Mouse (Mus musculus): ENCODE data around the gene Catip. TPM values are rescaled to one million over a fixed set of nuclear protein-coding genes. Genes with fewer than 3 reads are reported as not detected.
A peak's percentile ranks its signal among the peaks of the same experiment; 100 is the strongest.

The Catip gene
- polyA plus RNA-seq, 1 experiment = 4.6 TPM

DNA sequence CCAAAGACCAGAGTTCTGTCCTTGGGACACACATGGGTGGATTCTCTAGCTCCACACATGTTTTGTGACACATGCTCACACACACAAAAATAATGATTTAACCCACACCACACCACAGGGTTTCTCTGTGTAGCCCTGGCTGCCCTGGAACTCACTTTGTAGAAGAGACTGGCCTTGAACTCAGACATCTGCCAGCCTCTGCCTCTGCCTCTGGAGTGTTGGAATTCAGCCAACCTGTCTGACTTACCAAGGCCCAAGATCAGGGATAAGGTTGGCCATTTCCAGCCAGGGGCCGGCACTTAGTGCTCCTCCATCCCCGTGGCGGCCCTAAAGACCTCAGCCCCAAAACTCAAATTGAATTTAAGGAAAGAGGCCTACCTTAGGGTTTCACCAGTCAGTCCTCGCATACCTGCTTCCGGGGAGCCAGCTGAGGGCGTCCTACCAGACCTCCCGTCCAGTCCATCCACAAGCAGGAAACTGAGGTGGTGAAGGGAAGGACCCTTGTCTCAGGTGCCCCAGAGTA lies 26.6 kb downstream of the Catip start:
- Histone ChIP-seq H3K4me3 (ENCODE audit: insufficient read depth, low read length) (no peak overlapping the region), H3K4me1 (ENCODE audit: control insufficient read depth, insufficient read depth, low read length) (no peaks in the 10 kb centered on the region), H3K27ac (ENCODE audit: insufficient read depth, low read length) (no peak overlapping the region)
- no peak for TF ChIP-seq POLR2A (IDR thresholded peaks at IDR 0.05; ENCODE audit: extremely low read depth, insufficient read depth, low read length)
- no peak for TF ChIP-seq CTCF (IDR thresholded peaks at IDR 0.05; ENCODE audit: extremely low read depth, insufficient read depth, low read length)

- no peak overlapping the region for H3K4me3 ChIP-seq (ENCODE audit: insufficient read depth, low read length)
- H3K27ac ChIP-seq (ENCODE audit: insufficient read depth, low read length) = no peak overlapping the region
- TF ChIP-seq CTCF (IDR thresholded peaks at IDR 0.05; ENCODE audit: extremely low read depth, insufficient read depth, low read length) (no peak), POLR2A (IDR thresholded peaks at IDR 0.05; ENCODE audit: extremely low read depth, insufficient read depth, low read length) (no peak)
- H3K4me1 ChIP-seq (ENCODE audit: control insufficient read depth, insufficient read depth, low read length) = no peaks in the 10 kb centered on the region
These were observed 28.0 kb downstream of the Catip start for GRCm38 (mm10) chr1:74389831-74390286.

- Histone ChIP-seq H3K27ac (ENCODE audit: insufficient read depth, low read length) (no peak overlapping the region), H3K4me1 (ENCODE audit: control insufficient read depth, insufficient read depth, low read length) (no peaks in the 10 kb centered on the region), H3K4me3 (ENCODE audit: insufficient read depth, low read length) (no peak overlapping the region; the same call in 1 of the 2 replicates)
- TF ChIP-seq CTCF (IDR thresholded peaks at IDR 0.05; ENCODE audit: extremely low read depth, insufficient read depth, low read length) (peak; percentile 50), POLR2A (IDR thresholded peaks at IDR 0.05; ENCODE audit: extremely low read depth, insufficient read depth, low read length) (no peak)
These were observed 28.5 kb downstream of the Catip start for GRCm38 (mm10) chr1:74390287-74390906.

DNA sequence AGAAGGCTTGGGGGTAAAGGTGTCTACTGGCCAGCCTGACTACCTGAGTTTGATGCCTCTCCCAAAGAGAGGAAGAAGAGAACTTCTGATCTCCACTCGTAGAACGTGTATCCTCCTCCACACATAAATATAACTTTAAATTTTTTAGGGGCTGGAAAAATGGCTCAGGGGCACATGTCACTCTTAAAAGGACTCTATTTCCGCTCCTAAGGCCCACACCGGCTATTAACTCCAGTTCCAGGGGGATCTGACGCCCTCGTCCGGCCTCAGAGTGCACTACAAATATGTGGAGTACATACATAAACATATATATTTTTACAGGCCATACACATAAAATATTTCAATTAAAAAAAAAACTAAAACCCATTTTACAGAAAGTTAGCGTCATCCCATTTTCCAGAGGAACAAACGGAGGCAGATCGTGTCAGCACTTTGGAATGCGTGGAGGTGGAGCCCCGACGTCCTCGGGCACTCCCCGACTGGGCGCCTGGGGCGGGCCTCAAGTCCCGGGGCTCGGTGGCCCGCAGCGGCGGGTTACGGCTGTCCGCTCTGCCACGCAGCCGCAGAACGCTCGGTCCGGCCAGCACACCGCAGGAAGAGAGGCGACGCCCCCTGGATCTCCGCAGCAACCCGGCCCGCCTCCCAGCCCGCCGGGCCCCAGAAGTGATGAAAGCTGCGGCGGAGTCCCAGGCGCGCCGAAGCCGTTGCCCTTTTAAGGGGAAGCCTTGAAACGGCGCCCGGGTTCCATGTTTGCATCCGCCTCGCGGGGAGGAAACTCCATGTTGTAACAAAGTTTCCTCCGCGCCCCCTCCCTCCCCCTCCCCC lies 29.2 kb downstream of the Catip start, which contains the start of gene Ctdsp1:
TSS of gene Ctdsp1 (plus strand) at position 586 of the 825 bp plus-strand sequence.
- TF ChIP-seq CTCF (IDR thresholded peaks at IDR 0.05; ENCODE audit: extremely low read depth, insufficient read depth, low read length) = no peak
- TF ChIP-seq POLR2A (IDR thresholded peaks at IDR 0.05; ENCODE audit: extremely low read depth, insufficient read depth, low read length) = no peak
- Histone ChIP-seq H3K27ac (ENCODE audit: insufficient read depth, low read length) (peak within 1 kb of the TSS; percentile 91), H3K4me1 (ENCODE audit: control insufficient read depth, insufficient read depth, low read length) (no peaks in the 10 kb centered on the region), H3K4me3 (ENCODE audit: insufficient read depth, low read length) (peak within 1 kb of the TSS; percentile 64)

GRCm38 (mm10) chr1:74391844-74392441 lies 30.0 kb downstream of the Catip start:
- Histone ChIP-seq H3K4me1 (ENCODE audit: control insufficient read depth, insufficient read depth, low read length) (no peaks in the 10 kb centered on the region), H3K4me3 (ENCODE audit: insufficient read depth, low read length) (peak overlapping the region; percentile 64), H3K27ac (ENCODE audit: insufficient read depth, low read length) (peak overlapping the region; percentile 91)
- TF ChIP-seq CTCF (IDR thresholded peaks at IDR 0.05; ENCODE audit: extremely low read depth, insufficient read depth, low read length) (no peak), POLR2A (IDR thresholded peaks at IDR 0.05; ENCODE audit: extremely low read depth, insufficient read depth, low read length) (no peak)

DNA sequence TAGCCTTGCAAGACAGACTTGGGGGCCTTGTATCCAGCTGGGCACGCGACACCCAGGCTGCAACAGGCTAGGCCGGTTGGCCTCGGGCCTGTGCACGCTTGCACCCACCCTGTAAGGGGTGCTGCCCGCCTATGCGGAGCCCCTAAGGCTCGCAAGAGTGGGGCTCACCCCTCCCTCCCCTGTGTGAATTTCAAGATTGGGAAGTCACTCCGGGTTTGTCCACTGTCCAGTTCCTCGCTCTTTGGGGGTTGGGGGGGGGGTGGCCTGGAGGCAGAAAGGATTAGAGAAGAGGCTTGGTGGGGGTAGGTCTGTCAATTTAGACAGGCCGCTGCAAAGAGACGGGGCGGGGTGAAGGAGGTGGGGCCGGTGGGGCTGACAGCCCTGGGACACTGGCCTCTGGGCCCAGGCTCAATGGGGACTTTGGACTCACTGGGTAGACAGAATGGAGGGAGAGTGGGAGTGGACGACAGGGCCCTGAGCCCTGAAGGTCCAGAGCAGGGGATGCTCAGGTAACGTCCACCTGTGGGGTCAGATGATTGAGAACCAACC lies 30.6 kb downstream of the Catip start:
- Histone ChIP-seq H3K27ac (ENCODE audit: insufficient read depth, low read length) (peak overlapping the region; percentile 91), H3K4me1 (ENCODE audit: control insufficient read depth, insufficient read depth, low read length) (no peaks in the 10 kb centered on the region), H3K4me3 (ENCODE audit: insufficient read depth, low read length) (peak overlapping the region; percentile 64)
- no peak for TF ChIP-seq CTCF (IDR thresholded peaks at IDR 0.05; ENCODE audit: extremely low read depth, insufficient read depth, low read length)
- no peak for TF ChIP-seq POLR2A (IDR thresholded peaks at IDR 0.05; ENCODE audit: extremely low read depth, insufficient read depth, low read length)

- no peak for TF ChIP-seq POLR2A (IDR thresholded peaks at IDR 0.05; ENCODE audit: extremely low read depth, insufficient read depth, low read length)
- TF ChIP-seq CTCF (IDR thresholded peaks at IDR 0.05; ENCODE audit: extremely low read depth, insufficient read depth, low read length) = no peak
- Histone ChIP-seq H3K27ac (ENCODE audit: insufficient read depth, low read length) (no peak overlapping the region), H3K4me1 (ENCODE audit: control insufficient read depth, insufficient read depth, low read length) (0 out of 2 replicates have a peak, but pooled peaks cover 2% of the 10 kb centered on the region), H3K4me3 (ENCODE audit: insufficient read depth, low read length) (no peak overlapping the region; the same call in 1 of the 2 replicates)
These were observed 31.1 kb downstream of the Catip start for GRCm38 (mm10) chr1:74393010-74393409.

DNA sequence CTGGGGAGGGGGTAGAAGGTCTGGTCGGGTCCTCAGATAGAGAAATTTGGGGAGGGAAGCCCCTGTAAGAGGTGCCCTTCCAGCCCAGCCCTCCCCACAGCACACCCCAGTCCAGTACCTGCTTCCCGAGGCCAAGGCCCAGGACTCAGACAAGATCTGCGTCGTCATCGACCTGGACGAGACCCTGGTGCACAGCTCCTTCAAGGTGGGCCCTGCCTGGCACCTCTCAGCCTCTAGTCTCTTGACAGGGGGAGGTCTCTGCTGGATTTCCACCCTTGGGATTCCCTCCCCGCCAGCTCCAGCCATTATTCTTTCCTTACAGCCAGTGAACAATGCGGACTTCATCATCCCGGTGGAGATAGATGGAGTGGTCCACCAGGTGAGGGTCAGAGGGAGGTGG lies 31.8 kb downstream of the Catip start:
- TF ChIP-seq POLR2A (IDR thresholded peaks at IDR 0.05; ENCODE audit: extremely low read depth, insufficient read depth, low read length) = no peak
- TF ChIP-seq CTCF (IDR thresholded peaks at IDR 0.05; ENCODE audit: extremely low read depth, insufficient read depth, low read length) = no peak
- 0 out of 2 replicates have a peak, but pooled peaks cover 2% of the 10 kb centered on the region for H3K4me1 ChIP-seq (ENCODE audit: control insufficient read depth, insufficient read depth, low read length)
- H3K27ac ChIP-seq (ENCODE audit: insufficient read depth, low read length) = no peak overlapping the region
- no peak overlapping the region for H3K4me3 ChIP-seq (ENCODE audit: insufficient read depth, low read length)

DNA sequence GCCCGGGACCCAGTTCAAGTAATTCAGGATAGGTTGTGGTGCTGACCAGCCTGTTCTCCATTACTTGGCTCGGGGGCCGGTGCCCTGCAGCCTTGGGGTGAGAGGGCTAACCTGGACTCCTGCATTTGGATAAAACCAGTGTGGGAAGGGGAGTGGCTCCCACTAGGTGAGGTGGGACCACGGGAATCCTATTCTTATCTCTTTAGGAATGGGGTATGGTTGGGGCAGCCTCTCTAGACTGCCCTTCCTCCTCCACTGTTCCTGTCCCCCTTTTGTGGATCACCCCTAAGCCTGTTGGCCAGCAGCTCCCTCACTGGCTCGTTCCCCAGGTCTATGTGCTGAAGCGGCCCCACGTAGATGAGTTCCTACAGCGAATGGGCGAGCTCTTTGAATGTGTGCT lies 32.4 kb downstream of the Catip start:
- H3K27ac ChIP-seq (ENCODE audit: insufficient read depth, low read length) = no peak overlapping the region
- H3K4me1 ChIP-seq (ENCODE audit: control insufficient read depth, insufficient read depth, low read length) = 0 out of 2 replicates have a peak, but pooled peaks cover 2% of the 10 kb centered on the region
- no peak for TF ChIP-seq CTCF (IDR thresholded peaks at IDR 0.05; ENCODE audit: extremely low read depth, insufficient read depth, low read length)
- TF ChIP-seq POLR2A (IDR thresholded peaks at IDR 0.05; ENCODE audit: extremely low read depth, insufficient read depth, low read length) = no peak
- no peak overlapping the region for H3K4me3 ChIP-seq (ENCODE audit: insufficient read depth, low read length)
